Comparison of ENCODE assay signal across 8 mouse cellular contexts in the genomic region with DNA sequence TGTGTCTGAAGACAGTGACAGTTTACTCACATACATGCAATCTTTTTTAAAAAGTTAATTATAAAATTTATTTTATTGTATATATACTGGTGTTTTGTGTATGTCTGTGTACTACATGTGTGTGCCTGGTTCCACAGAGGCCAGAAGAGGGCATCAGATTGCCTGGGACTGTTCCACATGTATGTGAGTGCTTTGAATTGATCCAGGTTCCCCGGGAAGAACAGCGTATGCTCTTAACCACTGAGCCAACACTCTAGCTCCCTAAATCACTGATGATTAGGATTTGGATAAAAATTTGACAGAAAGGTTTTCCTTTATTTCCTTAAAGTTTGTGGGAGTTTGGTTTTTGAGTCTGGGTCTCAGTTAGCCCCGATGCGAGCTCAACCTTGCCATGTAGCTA. TPM values are rescaled to one million over a fixed set of nuclear protein-coding genes. Genes with fewer than 3 reads are reported as not detected.
DNase-seq lines count a peak whose midpoint lies in the region; ATAC-seq lines count a peak whose summit lies in the region.

No protein-coding gene starts in this region.

- H3K4me1 ChIP-seq in heart, embryonic 14.5 days (ENCODE audit: control insufficient read depth in 2 of 2, insufficient read depth in 2 of 2, low read length in 2 of 2): peaks cover 3 to 15% of the 10 kb centered on the region in 2 experiments; a peak in 3 of 4 replicates
- H3K4me1 ChIP-seq in limb, embryonic 15.5 days: peaks cover 14% of the 10 kb centered on the region
- peaks cover 10% of the 10 kb centered on the region; the same call in 1 of the 2 replicates for H3K4me1 ChIP-seq in stomach, embryonic 15.5 days

- 44% methylated on average over 4 of the region's 4 CpGs for WGBS in heart, embryonic 14.5 days
- WGBS in limb, embryonic 15.5 days: 41% methylated on average over 4 of the region's 4 CpGs
- 50% methylated on average over 4 of the region's 4 CpGs for WGBS in stomach, embryonic 15.5 days

- no peaks in the 10 kb centered on the region for H3K9me3 ChIP-seq in heart, embryonic 14.5 days (ENCODE audit: control insufficient read depth, low read length)
- no peaks in the 10 kb centered on the region for H3K9me3 ChIP-seq in limb, embryonic 15.5 days
- H3K9me3 ChIP-seq in stomach, embryonic 15.5 days: no peaks in the 10 kb centered on the region

- ATAC-seq in heart, embryonic 14.5 days (ENCODE audit: insufficient number of reproducible peaks, insufficient read depth, low FRiP score, low read depth): no peak
- ATAC-seq in erythroblast, adult 5-6 weeks (replicated peaks; ENCODE audit: low FRiP score, poor library complexity, severe bottlenecking): peak; percentile 61
- ATAC-seq in limb, embryonic 15.5 days (ENCODE audit: insufficient number of reproducible peaks, low FRiP score, low TSS enrichment, low read depth): no peak; the same call in 1 of the 2 replicates
- peak; percentile 52; the same call in 1 of the 2 replicates for ATAC-seq in stomach, embryonic 15.5 days (ENCODE audit: insufficient read depth, low FRiP score, low read depth)

- peak overlapping the region; percentile 69 to 71; a peak in 3 of 4 replicates for H3K4me3 ChIP-seq in heart, embryonic 14.5 days (ENCODE audit: control insufficient read depth in 1 of 2, insufficient read depth in 1 of 2, low read depth in 1 of 2, low read length in 2 of 2)
- peak overlapping the region; percentile 74 for H3K4me3 ChIP-seq in limb, embryonic 15.5 days
- peak overlapping the region; percentile 86 for H3K4me3 ChIP-seq in stomach, embryonic 15.5 days (replicated peaks)

- peak overlapping the region in 1 of 2 experiments; percentile 81; a peak in 1 of 4 replicates for H3K27ac ChIP-seq in heart, embryonic 14.5 days (replicated peaks in 1 of 2; ENCODE audit: control insufficient read depth in 1 of 2, insufficient read depth in 1 of 2, low read depth in 2 of 2, low read length in 2 of 2)
- peak overlapping the region; percentile 71 for H3K27ac ChIP-seq in limb, embryonic 15.5 days
- peak overlapping the region; percentile 74 for H3K27ac ChIP-seq in stomach, embryonic 15.5 days

- H3K4me2 ChIP-seq in heart, embryonic 14.5 days (ENCODE audit: low read length): peak overlapping the region; percentile 86
- H3K4me2 ChIP-seq in limb, embryonic 15.5 days: peak overlapping the region; percentile 67
- H3K4me2 ChIP-seq in stomach, embryonic 15.5 days: peak overlapping the region; percentile 70

- no peak for DNase-seq in heart, postnatal 14 days
- peak; percentile 69 for DNase-seq in ES-CJ7 (ENCODE audit: low read depth, low spot score)
- no peak for DNase-seq in layer of hippocampus, adult 11-12 months (ENCODE audit: low spot score)
- DNase-seq in spleen, postnatal 14 days (ENCODE audit: low spot score in 2 of 2): no peak

- H3K36me3 ChIP-seq in heart, embryonic 14.5 days (ENCODE audit: control insufficient read depth, insufficient read depth, low read length): peaks cover 27% of the 10 kb centered on the region
- peaks cover 27% of the 10 kb centered on the region for H3K36me3 ChIP-seq in limb, embryonic 15.5 days
- peaks cover 26% of the 10 kb centered on the region for H3K36me3 ChIP-seq in stomach, embryonic 15.5 days

- H3K27me3 ChIP-seq in heart, embryonic 14.5 days (ENCODE audit: control insufficient read depth, insufficient read depth, low read length): no peaks in the 10 kb centered on the region
- no peaks in the 10 kb centered on the region for H3K27me3 ChIP-seq in limb, embryonic 15.5 days
- no peaks in the 10 kb centered on the region for H3K27me3 ChIP-seq in stomach, embryonic 15.5 days (replicated peaks)

- intact Hi-C loops in heart, postnatal 14 days (cut with DNase I): no loop called here

- H3K9ac ChIP-seq in heart, embryonic 14.5 days (ENCODE audit: low read length): peak overlapping the region; percentile 84
- H3K9ac ChIP-seq in limb, embryonic 15.5 days: no peak overlapping the region
- no peak overlapping the region for H3K9ac ChIP-seq in stomach, embryonic 15.5 days

RNA-seq across cellular contexts. Expression of a gene that starts 0.8 kb away (rescaled TPM):
- polyA plus RNA-seq in heart, embryonic 14.5 days (2014; fragmentation: Nextera tagmentation; extraction: Ambion mirVana): 85.2 and 89.3 TPM in 2 replicates
- 10 to 100 TPM; 20.9 to 22.3 TPM for total RNA-seq in heart, postnatal 14 days (2021)
- 39.3 and 72.1 TPM in 2 replicates for total RNA-seq in erythroblast, adult 5-6 weeks (2015; ENCODE audit: low replicate concordance)
- 52.1 and 69.3 TPM in 2 replicates for total RNA-seq in erythroblast, adult 5-6 weeks (2017; ENCODE audit: low replicate concordance)
- polyA plus RNA-seq in limb, embryonic 15.5 days (2015; fragmentation: Nextera tagmentation; extraction: Ambion mirVana): 140 and 146 TPM in 2 replicates
- 159 and 181 TPM in 2 replicates for polyA plus RNA-seq in stomach, embryonic 15.5 days (2015; fragmentation: Nextera tagmentation; extraction: Ambion mirVana)

RNA-seq across cellular contexts. Expression of a gene that starts 27.3 kb away (rescaled TPM):
- polyA plus RNA-seq in heart, embryonic 14.5 days (2014; fragmentation: Nextera tagmentation; extraction: Ambion mirVana): 600 and 636 TPM in 2 replicates
- 100 to 1,000 TPM; 165 to 189 TPM for total RNA-seq in heart, postnatal 14 days (2021)
- total RNA-seq in erythroblast, adult 5-6 weeks (2015; ENCODE audit: low replicate concordance): 126 and 222 TPM in 2 replicates
- total RNA-seq in erythroblast, adult 5-6 weeks (2017; ENCODE audit: low replicate concordance): 154 and 170 TPM in 2 replicates
- 765 and 837 TPM in 2 replicates for polyA plus RNA-seq in limb, embryonic 15.5 days (2015; fragmentation: Nextera tagmentation; extraction: Ambion mirVana)
- 838 and 874 TPM in 2 replicates for polyA plus RNA-seq in stomach, embryonic 15.5 days (2015; fragmentation: Nextera tagmentation; extraction: Ambion mirVana)

RNA-seq across cellular contexts. Expression of a gene that starts 40.3 kb away (rescaled TPM):
- polyA plus RNA-seq in heart, embryonic 14.5 days (2014; fragmentation: Nextera tagmentation; extraction: Ambion mirVana): 79.9 and 87.4 TPM in 2 replicates
- total RNA-seq in heart, postnatal 14 days (2021): 10 to 100 TPM; 67.0 to 69.9 TPM
- 4.8 and 14.2 TPM in 2 replicates for total RNA-seq in erythroblast, adult 5-6 weeks (2015; ENCODE audit: low replicate concordance)
- 6.4 and 13.0 TPM in 2 replicates for total RNA-seq in erythroblast, adult 5-6 weeks (2017; ENCODE audit: low replicate concordance)
- 88.2 and 90.9 TPM in 2 replicates for polyA plus RNA-seq in limb, embryonic 15.5 days (2015; fragmentation: Nextera tagmentation; extraction: Ambion mirVana)
- polyA plus RNA-seq in stomach, embryonic 15.5 days (2015; fragmentation: Nextera tagmentation; extraction: Ambion mirVana): 81.7 and 92.7 TPM in 2 replicates

RNA-seq across cellular contexts. Expression of a gene that starts 40.4 kb away (rescaled TPM):
- polyA plus RNA-seq in heart, embryonic 14.5 days (2014; fragmentation: Nextera tagmentation; extraction: Ambion mirVana): 16.1 and 17.2 TPM in 2 replicates
- 10 to 100 TPM; 17.8 to 19.0 TPM for total RNA-seq in heart, postnatal 14 days (2021)
- total RNA-seq in erythroblast, adult 5-6 weeks (2015; ENCODE audit: low replicate concordance): 7.9 and 12.3 TPM in 2 replicates
- 12.8 and 18.4 TPM in 2 replicates for total RNA-seq in erythroblast, adult 5-6 weeks (2017; ENCODE audit: low replicate concordance)
- polyA plus RNA-seq in limb, embryonic 15.5 days (2015; fragmentation: Nextera tagmentation; extraction: Ambion mirVana): 17.5 and 18.0 TPM in 2 replicates
- 15.9 and 24.3 TPM in 2 replicates for polyA plus RNA-seq in stomach, embryonic 15.5 days (2015; fragmentation: Nextera tagmentation; extraction: Ambion mirVana)

RNA-seq across cellular contexts. Expression of a gene that starts 49.2 kb away (rescaled TPM):
- polyA plus RNA-seq in heart, embryonic 14.5 days (2014; fragmentation: Nextera tagmentation; extraction: Ambion mirVana): 511 and 538 TPM in 2 replicates
- total RNA-seq in heart, postnatal 14 days (2021): 100 to 1,000 TPM; 159 to 196 TPM
- total RNA-seq in erythroblast, adult 5-6 weeks (2015; ENCODE audit: low replicate concordance): 105 and 112 TPM in 2 replicates
- 114 and 134 TPM in 2 replicates for total RNA-seq in erythroblast, adult 5-6 weeks (2017; ENCODE audit: low replicate concordance)
- polyA plus RNA-seq in limb, embryonic 15.5 days (2015; fragmentation: Nextera tagmentation; extraction: Ambion mirVana): 495 and 589 TPM in 2 replicates
- 472 and 482 TPM in 2 replicates for polyA plus RNA-seq in stomach, embryonic 15.5 days (2015; fragmentation: Nextera tagmentation; extraction: Ambion mirVana)

Comparison
In these comparisons a context has a peak if more than half of its experiments do, and no peak if none do; other contexts are left out.
1. ATAC-seq: peak in erythroblast, adult 5-6 weeks (single experiment) and stomach, embryonic 15.5 days (single experiment); none in heart, embryonic 14.5 days (single experiment) and limb, embryonic 15.5 days (single experiment).
2. Peak in every context shown above with its lines, with median percentiles within 50 percentile points of each other: H3K4me2 ChIP-seq and H3K4me3 ChIP-seq.